Mouse (Mus musculus) yolk sac, embryonic 10.5 days (tissue): ENCODE measurements around the gene Rims3.

Experiments
- DNase-seq: peaks from one replicate; pipeline ENCODE4 v3.0.0-alpha.2; 2017; ENCODE audit warnings: low spot score

The Rims3 gene

DNA sequence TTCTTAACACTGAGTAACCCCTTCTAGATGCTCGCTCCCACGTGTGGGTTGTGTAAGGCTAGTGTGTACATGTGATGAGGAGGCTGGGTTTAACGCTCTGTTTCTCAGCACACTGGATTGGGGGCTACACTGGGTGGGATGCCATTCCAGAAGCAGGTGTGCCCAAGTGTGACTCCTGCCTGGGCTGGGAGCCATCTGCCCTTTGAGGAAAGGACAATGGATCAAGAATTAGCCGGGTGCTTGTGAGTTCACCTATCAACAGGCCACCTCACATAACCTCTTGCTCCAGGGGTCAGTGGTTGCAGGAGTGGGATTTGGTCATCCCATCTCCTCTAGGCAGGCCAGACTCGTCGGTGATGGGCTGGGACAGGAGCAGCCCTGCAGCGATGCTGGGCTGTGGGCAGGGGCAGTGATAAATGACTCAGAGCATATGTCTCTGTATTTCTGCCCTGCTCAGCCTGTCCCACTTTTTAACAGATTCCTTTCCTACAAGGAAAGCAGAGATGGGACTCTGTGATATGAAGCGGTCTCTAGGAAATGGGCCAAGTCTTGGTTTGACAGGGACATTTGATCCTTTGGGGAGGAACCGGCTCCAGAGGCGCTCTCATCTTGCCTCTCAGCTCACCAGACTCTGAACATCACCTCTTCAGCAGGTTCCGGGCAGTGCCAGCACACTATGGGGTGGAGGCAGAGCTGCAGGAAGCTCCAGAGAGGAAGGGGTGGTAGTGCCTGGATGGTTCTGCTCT is 39.2 kb downstream of the Rims3 start:
- no peak for DNase-seq

DNA sequence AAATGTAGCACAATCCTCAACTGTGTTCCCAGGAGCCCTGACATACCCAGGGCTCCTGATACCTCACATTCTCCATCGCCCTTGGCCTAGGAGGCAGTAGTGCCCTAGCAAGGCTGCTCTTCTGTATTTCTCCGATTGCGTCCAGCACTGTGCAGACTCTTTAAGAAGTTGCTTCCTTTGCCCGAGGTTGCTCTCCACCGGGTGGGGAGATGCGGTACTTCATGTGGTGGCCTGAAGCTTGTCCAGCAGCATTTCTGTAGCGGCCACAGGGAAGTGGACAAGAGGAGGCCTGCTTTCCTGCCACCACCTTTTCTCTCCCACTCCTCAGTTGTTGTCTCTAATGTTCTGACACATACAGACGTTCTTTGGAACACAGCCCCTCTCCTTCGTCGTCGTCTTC is 40.0 kb downstream of the Rims3 start:
- DNase-seq = no peak

DNA sequence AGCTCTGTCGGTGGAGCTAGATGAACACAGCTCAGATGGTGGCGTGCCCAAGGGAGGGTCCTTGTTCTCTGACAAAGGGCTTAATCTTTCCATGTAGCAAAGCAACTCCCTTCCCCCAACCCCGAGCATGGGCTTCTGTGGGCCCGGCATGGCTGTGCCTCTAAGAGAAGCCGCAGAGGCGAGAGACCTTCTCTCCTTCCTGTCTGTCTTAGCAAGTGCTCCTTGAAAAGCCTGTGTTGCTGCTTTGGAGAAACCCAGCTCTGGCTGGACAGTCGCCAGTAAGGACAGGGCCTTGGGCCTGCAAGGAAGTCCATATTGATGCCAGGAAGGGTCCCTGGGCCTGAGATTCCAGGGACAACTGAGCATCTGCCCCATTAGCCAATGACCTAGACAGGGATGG is 40.6 kb downstream of the Rims3 start:
- no peak for DNase-seq

DNA sequence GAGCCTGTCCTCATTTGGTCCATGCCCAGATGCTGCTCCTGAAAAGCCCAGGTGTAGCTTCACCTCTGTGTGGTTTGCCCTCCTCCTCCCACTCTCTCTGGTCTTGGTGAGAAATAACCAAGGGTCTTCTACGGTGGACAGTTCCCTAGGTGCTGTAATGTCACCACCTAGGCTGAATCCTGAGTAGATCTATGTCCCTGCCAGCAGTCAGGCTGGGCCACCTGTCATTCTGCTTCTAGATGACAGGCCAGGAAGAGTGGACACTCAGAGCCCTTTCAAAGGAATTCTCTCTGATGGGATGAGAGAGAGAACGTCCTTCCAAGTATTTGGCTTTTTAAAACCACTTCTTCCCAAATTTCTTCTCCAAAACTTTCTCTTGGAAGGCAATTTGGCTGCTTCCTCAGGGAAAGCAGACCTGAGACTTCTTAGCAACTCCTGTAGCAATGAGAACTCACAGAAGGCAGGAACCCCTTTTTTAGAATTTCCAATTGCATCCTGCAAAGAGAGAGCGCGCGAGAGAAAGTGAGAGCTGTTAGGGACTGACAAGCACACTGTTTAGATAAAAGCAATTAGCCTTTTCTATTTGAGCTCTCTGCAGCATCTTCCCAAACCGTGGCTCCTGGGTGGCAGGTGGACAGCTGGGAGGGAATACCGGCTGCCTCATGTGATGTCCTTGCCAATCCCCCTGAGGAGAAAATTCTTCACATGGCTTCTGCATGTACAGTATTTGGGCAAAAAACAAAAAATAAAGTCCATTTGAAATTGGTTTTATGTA is 41.4 kb downstream of the Rims3 start:
- DNase-seq = no peak

DNA sequence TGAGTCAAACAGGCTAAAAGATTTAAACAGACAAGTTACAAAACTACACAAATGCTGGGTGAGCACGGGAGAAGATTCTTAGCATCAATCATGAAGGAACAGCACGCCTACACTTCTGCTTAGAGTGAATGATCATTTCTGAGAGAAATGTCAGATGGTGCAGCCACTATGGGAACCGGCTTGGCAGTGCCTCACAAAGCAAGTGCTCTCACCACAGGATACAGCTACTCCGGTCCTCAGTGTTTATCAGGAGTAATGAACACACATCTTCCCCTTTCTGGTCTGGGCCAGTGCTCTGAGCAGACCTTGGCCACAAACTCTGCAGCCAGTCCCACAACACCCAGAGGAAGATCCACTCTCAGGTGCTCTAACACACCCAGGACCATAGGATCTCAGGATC is 49.9 kb downstream of the Rims3 start:
- DNase-seq = no peak

DNA sequence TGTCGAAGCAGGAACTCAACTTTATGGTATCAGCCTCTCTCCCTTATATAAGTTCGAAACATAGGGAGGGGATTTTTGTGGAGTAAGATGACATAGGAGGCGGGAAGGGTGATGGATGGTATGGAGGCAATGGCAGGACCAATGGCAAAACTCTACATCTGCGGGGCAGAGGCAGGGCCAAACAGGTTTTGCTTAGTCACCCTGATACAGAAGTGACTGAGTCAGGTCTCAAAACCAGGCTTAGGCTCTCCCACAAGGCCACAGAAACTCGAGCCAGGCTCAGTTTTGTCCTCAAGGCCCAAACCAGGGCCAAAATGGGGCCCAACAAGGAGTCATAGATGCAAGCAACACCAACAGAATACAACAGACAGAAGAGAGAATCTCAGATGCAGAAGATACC is 51.0 kb downstream of the Rims3 start:
- DNase-seq = no peak

DNA sequence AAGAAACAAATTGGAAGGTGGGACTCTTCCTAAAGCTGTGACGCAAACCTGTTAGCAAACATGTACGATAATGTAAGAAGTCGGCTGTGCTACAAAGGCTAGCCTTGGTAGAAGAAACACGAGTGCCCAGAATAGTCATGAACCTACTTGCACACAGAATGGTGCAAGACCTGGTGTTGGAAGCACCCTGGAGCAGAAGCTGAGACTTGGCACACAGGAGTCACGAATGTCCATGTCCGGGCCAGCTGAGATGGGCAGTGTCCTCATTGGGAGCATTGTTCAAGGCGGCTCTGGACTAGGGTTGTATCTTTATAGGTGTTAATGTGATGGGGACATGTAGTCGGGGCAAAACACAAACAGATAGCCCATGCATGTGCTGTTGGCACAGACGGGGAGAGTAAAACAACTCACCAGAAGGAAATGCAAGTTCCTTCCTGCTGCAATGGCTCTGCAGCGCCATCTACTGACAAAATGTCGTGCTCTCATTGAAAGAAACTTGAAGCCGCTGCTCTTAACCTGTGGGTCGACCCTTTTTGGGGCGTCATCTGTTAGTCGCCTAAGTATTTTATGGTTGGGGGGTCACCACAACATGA is 55.0 kb downstream of the Rims3 start:
- peak; percentile 48 for DNase-seq

DNA sequence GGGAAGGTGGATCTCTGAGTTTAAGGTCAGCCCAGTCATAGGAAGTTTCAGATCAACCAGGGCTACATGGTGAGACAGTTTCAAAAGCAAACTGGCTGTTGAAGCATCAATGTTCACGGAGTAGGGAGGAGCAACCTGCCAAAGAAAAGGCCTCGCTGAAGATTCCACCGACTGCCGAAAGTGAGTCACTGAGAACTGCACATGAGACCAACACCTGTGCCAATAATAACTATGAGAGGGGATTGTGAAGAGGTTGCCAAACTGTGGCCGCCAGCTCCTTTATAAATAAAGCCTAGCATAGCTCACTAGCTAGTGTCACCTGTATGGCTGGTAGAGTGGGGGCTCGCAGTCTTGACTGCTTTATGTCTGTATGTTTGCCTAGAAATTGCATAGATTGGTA is 56.5 kb downstream of the Rims3 start:
- DNase-seq = no peak

DNA sequence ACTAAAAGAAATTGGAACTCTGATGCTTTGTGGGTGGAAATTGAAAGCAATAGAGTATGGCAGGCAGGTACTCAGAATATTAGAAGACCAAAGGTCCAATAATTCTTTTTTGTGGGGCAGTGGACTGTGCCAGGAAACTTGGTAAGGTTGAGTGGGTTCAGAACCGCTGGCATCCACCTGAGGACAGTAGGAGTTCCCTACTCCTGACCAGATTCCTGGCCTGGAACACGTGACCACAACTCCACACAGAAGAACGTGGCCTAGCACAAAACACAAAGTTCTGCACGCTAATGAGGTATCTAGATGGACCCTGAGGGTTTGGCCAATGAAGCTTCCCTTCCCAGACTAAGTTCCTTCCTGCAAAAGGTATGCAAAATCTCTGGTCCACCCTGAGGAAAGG is 58.2 kb downstream of the Rims3 start:
- no peak for DNase-seq

- no peak for DNase-seq
These were observed 58.8 kb downstream of the Rims3 start for GRCm38 (mm10) chr4:120913443-120913842.

- DNase-seq = no peak
These were observed 59.2 kb downstream of the Rims3 start for GRCm38 (mm10) chr4:120913861-120914260.

DNA sequence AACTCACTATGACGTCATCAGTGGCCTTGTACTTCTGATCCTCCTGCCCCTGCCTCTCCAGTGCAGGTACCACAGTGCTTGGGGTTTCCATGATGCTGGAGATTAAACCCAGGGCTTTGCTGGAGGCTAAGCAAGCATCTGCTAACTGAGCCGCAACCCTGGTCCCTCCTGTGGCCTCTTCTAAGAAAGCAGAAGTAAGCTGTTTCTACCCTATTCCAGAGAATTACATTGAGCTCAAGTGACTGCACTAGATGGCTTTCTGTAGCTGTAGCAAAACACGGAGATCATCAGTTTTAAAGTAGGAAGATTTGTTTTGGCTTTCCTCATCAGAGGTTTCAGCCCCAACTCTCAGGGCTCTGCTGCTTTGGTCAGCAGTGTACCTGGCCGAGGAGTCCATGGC is 59.9 kb downstream of the Rims3 start:
- DNase-seq = no peak

DNA sequence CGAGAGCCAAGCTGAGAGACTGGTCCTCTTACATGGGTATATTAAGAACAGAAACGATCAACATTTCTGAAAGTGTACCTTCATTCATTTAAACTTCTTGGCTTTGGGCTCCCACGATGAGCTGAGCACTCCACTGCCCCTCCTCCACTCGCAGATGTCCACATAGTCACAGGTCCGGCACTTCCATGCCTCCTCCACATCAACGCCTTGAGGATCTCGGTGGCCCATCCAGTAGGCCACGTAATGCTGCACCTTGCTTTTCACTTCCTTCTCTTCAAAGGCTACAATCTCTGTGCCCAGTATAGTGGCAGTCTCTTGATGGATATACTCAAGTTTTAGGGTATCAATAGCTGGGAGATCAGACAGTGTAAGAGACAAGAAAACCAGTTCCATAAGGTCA is 66.8 kb downstream of the Rims3 start:
- DNase-seq = no peak

- DNase-seq = peak; percentile 95
These were observed 70.1 kb downstream of the Rims3 start, which contains the start of gene Exo5 for GRCm38 (mm10) chr4:120924554-120925299. Exo5 (minus strand) TSS chr4:120925017.

DNA sequence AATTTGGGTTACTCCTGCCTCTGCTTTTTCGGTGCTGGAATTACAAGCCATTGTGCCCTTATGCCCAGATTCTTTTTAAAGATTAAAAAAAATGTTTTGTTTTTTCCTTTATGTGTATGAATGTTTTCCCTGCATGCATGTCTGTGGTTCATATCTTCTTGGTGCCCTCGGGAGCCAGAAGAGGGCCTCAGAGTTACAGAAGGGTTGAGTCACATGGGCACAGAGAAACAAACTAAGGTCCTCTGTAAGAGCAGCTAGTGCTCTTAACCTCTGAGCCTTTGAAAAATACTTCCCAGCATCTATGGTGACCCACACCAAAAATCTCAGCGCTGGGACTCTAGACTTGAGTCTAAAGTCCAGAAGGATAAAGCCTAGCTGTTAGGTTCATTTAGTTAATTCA is 70.8 kb downstream of the Rims3 start:
- peak; percentile 39 for DNase-seq

- no peak for DNase-seq
These were observed 74.1 kb downstream of the Rims3 start for GRCm38 (mm10) chr4:120928686-120929085.

GRCm38 (mm10) chr4:120930736-120931135 is 76.1 kb downstream of the Rims3 start:
- DNase-seq = no peak

DNA sequence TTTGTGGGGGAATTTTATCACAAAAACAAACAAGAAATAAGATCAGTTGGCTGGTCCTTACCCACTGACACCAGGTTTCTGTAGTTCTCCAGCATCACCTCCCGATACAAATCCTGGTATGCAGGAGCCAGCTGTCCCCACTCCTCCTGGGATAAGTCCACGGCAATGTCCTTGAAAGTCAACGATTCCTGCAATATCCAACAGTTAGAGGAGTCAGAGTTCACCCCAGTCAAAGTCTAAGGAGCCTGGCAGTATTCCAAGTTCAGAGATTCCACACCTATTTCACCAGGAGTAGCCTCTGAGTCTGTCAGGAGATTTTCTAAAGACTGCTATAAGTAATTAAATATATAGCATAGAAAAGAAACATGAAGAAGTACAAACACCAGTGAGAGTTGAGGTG is 80.4 kb downstream of the Rims3 start:
- DNase-seq = peak; percentile 20
